Mouse (Mus musculus) monocyte, adult 5-6 weeks (primary cell): ENCODE results near the gene Crisp1. TPM values are rescaled to one million over a fixed set of nuclear protein-coding genes. Genes with fewer than 3 reads are reported as not detected.

Experiments used
- ATAC-seq: fragments of 153-309, 156-312 bp; replicated peaks from 2 replicates; pipeline ENCODE4 v1.8.0; 2017; ENCODE audit warnings: mild to moderate bottlenecking; ENCODE audit not compliant: low TSS enrichment, insufficient number of reproducible peaks, severe bottlenecking, poor library complexity, low FRiP score
- total RNA-seq: library from RNA; stranded (forward); fragments of 200-1000, 200-491, 200-594 nt; gene quantifications from 3 replicates; pipeline ENCODE4 v1.2.3, GENCODE M21; 2017

The Crisp1 gene
- total RNA-seq: 0.49 TPM in 1 of 3 replicates, not detected in the others

DNA sequence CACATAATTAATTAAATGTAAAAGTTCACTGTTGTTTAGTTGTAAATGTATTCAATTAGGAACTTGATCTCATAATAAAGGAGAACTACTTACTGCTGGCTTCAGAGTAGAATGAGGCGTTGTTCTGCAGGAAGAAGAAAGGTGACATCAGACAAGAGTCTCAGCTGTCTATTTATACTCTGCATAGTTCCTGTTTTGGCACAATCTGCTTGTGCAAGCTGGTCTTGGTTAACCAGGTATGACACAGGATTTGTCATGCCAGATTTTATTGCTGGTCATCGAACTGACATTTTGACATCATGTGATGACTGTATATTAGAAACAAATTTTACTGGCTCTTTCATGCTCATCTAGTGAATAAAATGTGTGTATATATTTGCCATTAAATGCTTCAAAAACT is at the start of gene Crisp1:
Gene Crisp1 (minus strand): TSS at position 146 of the 400 bp plus-strand sequence.
- no peak for ATAC-seq

DNA sequence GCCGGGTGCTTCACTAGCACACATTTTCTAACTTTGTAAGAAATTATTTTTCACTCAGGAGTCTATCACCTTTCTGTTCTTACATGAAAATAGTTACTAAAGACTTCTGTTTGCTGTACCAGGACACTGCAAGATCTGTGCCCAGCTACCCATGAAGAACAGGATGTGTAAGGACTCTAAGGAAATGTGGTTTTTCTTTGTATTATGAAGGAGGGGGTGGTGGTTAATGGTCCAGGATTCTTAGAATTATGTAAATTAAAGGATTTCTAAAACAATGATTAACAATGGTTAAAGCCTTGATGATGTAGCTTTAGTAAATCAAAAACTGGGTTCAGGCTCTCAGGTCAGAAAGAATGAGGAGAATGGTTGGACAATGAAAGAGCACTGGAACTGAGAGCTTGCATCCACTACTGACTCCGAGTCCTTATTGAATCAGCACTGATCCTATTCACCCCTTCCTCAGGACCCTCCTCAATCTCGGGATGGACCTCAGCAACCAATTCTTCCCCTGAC is 23.5 kb upstream of the Crisp1 start:
- ATAC-seq: no peak

DNA sequence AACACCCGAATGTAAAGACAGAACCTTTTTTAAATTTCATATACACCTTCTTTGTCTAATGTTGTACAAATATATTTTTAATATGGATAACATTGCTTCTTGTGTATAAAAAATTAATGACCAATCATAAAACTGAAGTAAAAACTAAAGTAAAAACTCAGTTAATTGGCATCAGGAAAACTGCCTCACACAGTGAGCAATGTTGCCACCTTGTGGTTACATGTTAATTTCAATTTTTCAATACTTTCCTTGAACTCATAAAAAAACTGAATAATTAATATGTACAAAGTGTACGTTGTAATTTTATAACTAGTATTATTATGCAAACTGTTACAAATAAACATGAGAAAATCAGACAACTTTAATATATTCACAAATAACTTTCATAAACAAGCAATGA is 33.6 kb downstream of the Crisp1 start:
- no peak for ATAC-seq

- no peak for ATAC-seq
Measured at GRCm38 (mm10) chr17:40275519-40275918, 43.5 kb downstream of the Crisp1 start.

DNA sequence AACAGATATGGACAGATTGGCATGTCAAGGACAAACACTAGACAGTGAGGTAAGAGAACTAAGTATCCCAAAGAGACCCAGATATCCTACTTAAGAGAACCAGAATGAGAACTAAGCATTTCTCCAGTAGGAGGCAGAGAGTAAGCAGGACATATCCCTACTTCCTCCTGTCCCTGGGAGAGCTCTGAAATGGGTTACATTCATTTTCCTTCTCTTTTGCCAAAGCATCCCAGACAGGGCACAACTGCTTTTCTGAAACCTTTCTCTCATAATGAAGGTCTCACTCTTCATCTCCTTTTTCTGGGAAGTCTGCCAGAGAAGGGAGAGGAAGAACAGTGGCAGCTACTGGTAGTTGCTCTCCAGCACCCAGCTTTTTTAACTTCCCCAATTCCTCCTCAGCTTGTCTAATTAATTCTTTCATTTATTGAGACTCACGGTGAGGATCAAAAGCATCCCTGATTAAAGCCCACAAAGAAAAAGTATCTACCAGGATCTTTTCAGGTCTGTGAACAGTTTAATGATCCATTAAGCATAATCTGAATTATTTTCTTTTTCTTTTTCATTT is 44.0 kb downstream of the Crisp1 start:
- ATAC-seq: no peak

- no peak for ATAC-seq
Measured at GRCm38 (mm10) chr17:40252487-40252886, 66.5 kb downstream of the Crisp1 start.

Other genes with a start within 250 kb of the Crisp1 start
- not detected in 3 replicates for gene AC192777.2, start 223.8 kb downstream of the Crisp1 start, total RNA-seq
- not detected in 3 replicates for gene Pgk2, start 110.6 kb downstream of the Crisp1 start, total RNA-seq
- gene Crisp3, start 76.9 kb downstream of the Crisp1 start, total RNA-seq: 0.58 TPM in 1 of 3 replicates, not detected in the others
- gene Esp8, start 200.8 kb upstream of the Crisp1 start, total RNA-seq: not detected in 3 replicates
- not detected in 3 replicates for gene Esp6, start 242.3 kb upstream of the Crisp1 start, total RNA-seq